Mouse (Mus musculus) erythroblast, embryonic 14.5 days (primary cell): ENCODE results near the gene Xrcc1.

Experiments
- GATA1 ChIP-seq: IDR thresholded peaks from 2 replicates; pipeline ENCODE4 v1.6.1; 2012; ENCODE audit warnings: low read length, inconsistent platforms, mixed read lengths
- TAL1 ChIP-seq: IDR thresholded peaks from 3 replicates; pipeline ENCODE4 v1.6.1; 2012; ENCODE audit warnings: low read length, inconsistent platforms, mixed read lengths

GRCm38 (mm10) chr7:24599211-24600067, 53.4 kb downstream of the Xrcc1 start:
- TF ChIP-seq GATA1 = no peak
- TF ChIP-seq TAL1 = no peak
